Mouse (Mus musculus) left cerebral cortex, postnatal 36 days (tissue): ENCODE measurements at regions not wholly inside any gene's neighbourhood (a gene's known extent, or its start where the extent isn't known, plus 50 kb on each side); places are given as distances from the start of the nearest gene placed in this dataset.

Experiments
- DNase-seq, 2 experiments: peaks; one replicate each; pipeline ENCODE4 v3.0.0; 2021 to 2022; ENCODE audit warnings: low spot score in 2 of 2, mixed read lengths in 1 of 2
- intact Hi-C: fragments of 180-260 bp; cut with DNase I; formaldehyde crosslinking; loops from one replicate; pipeline ENCODE4 v1.15.1; 2025

DNA sequence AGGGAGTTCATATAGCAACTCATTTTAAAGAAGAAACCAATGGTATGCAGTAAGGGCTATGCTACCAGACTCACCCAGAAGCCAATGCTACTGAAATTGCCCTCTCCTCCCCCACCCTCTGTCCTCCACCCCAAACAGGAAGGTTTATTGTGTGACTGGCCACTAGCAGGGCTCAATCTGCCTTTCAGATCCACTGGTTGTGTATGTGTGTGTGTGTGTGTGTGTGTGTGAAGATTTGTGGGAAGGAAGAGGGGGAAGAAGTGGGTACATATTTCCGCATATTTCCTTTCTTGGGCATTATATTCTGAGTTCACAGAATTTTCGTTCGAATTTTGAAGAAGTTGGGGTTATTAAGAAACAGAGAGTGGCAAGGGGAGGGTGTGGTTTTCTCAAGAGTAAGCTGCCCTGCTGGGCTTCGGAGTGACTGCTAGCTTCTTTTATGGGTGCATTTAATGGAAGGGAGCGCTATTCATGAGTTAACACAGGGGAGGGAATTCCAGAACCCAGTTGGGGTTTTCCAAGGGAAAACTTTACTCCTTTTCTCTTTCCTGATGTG lies 61.5 kb upstream of the Tmpo start:
- intact Hi-C loops, result loop anchor here (5.0 kb wide), 1 partner anchor 170 kb away; no protein-coding TSS in a partner anchor
- no peak for DNase-seq

- no peak for DNase-seq
- intact Hi-C loops, result loop anchor here (5.0 kb wide), 1 partner anchor 169 kb away; no protein-coding TSS in a partner anchor
Observed at GRCm38 (mm10) chr10:91241611-91242005, 60.5 kb upstream of the Tmpo start.

DNA sequence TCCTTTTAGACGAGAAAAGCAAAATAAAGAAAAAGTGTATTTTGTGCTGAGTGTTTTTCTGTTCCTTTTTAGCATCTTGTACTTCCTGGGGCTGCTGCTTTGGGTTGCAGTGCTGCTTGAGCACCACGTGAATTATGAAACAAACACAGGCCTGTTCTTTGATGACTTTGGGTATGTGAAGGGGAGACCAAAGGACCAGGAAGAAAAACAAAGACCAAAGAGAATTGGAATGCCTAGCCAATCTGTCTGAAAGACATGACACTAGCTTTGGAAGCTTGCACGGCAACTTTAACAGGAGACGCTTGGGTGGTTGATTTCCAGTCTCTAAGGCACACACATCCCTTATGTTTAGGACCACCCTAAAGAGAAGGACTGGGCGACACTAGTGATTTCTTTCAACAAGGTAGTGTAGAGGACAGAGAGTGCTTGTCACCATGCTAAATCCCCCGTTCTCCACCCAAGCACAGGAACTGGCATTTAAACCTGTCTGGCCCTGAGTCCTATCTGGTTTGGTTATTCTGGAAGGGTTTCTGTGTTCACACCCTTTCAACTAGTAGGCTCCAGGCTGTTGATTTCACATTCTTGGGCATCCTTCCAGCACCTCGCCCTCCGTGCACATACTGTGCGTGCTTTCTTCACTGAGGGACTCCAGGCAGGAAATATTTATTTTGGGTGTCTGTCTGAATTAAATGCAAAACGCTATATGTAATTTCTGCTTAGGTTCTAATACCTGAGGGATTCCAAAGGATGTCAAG lies 59.9 kb upstream of the Tmpo start:
- intact Hi-C loops, result loop anchor here (5.0 kb wide), 1 partner anchor 169 kb away; no protein-coding TSS in a partner anchor

DNA sequence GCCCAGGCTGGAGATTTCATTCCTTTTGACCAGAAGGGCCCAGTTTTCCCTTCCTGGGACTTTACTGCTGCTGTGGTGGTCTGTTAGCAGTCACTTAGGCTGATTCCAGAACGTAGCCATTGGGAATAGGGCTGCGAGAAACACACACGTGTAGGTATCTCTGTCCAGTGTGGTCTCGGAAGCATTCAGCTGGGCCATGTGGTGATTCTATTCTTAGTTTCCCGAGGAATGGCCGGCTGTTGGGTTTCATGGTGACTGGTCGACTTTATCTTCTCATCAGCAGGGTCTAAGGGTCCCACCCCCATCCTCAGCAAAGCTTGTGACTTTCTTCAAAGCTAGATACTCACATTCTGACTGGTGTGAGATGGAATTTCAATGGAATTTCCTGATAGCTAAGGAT lies 59.2 kb upstream of the Tmpo start:
- DNase-seq, result no peak
- intact Hi-C loops, result loop anchor here (5.0 kb wide), 1 partner anchor 168 kb away; no protein-coding TSS in a partner anchor

More for the DNA sequence above, 59.9 kb upstream of the Tmpo start:
- peak in 1 of 2 experiments; percentile 30 for DNase-seq

DNA sequence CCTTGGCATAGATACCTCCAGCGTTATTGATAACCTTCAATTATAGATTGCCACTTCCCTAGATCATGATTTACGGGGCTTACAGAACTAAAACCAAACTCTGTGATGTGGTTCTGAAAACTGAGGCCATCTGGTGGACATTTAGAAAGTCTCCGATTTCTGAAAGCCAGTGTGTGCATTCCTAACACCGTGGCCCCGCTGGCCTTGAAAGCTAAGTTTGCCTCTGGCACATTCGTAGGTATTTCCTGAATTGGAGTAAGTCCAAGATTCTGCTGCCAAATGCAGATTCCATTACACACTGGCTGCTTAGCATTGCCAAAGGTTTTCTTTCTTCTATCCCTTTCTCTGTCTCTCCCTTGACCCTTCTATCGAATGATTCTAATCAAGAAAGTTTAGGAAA lies 55.7 kb upstream of the Tmpo start:
- intact Hi-C loops, result loop anchor here (2.0 to 5.0 kb wide), 2 partner anchors 50 to 66 kb away; no protein-coding TSS in a partner anchor
- no peak for DNase-seq

DNA sequence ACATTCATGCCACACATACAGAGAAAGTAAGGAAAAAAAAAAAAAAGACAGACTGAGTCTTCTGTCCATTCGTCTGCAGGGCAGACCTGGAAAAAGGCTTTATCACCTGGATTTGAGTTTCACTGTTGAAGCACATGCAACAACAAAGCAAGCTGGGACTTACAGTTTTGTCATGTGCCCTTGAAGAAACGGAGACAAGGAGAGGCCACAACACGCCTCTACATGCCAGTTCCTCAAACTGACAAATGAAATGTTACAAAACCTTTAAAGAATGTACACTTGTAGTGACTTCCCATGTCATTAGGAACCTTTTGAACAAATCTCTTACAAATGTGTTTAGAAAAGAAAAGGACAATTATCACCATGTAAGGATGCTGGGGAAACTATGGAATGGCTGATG lies 53.6 kb upstream of the Tmpo start:
- intact Hi-C loops, result loop anchor here (5.0 kb wide), 1 partner anchor 47 kb away; no protein-coding TSS in a partner anchor
- DNase-seq, result no peak
